Mouse (Mus musculus) hindbrain, embryonic 16.5 days (tissue): ENCODE results near the gene Fkbp14. TPM values are rescaled to one million over a fixed set of nuclear protein-coding genes. Genes with fewer than 3 reads are reported as not detected.

Source experiments
- ATAC-seq: fragments of 200-750 bp; cut with Nextera tagmentation; 2 replicates; pipeline ENCODE4 v1.8.0; 2017; ENCODE audit warnings: moderate TSS enrichment, moderate library complexity
- H3K27ac ChIP-seq: fragments of 300-500 bp; sonication (generic); 2 replicates; pipeline ENCODE4 v1.5.1; 2014; ENCODE audit warnings: low read depth, mild to moderate bottlenecking, control low read depth, low read length, moderate library complexity
- H3K27me3 ChIP-seq: fragments of 300-500 bp; sonication (generic); replicated peaks from 2 replicates; pipeline ENCODE4 v1.6.1; 2014; ENCODE audit warnings: low read length; ENCODE audit not compliant: control insufficient read depth, insufficient read depth
- H3K36me3 ChIP-seq: fragments of 300-500 bp; sonication (generic); 2 replicates; pipeline ENCODE4 v1.6.1; 2014; ENCODE audit warnings: mild to moderate bottlenecking, low read length, moderate library complexity, mixed read lengths; ENCODE audit not compliant: control insufficient read depth, insufficient read depth
- H3K4me1 ChIP-seq: fragments of 300-500 bp; sonication (generic); 2 replicates; pipeline ENCODE4 v1.6.1; 2014; ENCODE audit warnings: low read depth, low read length; ENCODE audit not compliant: control insufficient read depth, insufficient read depth
- H3K4me2 ChIP-seq: fragments of 300-500 bp; sonication (generic); 2 replicates; pipeline ENCODE4 v1.6.1; 2014; ENCODE audit warnings: mild to moderate bottlenecking, low read length, control low read depth, moderate library complexity
- H3K4me3 ChIP-seq: fragments of 300-500 bp; sonication (generic); 2 replicates; pipeline ENCODE4 v1.5.1; 2014; ENCODE audit warnings: mild to moderate bottlenecking, low read length, control low read depth, moderate library complexity
- H3K9ac ChIP-seq: fragments of 300-500 bp; sonication (generic); 2 replicates; pipeline ENCODE4 v1.6.1; 2014; ENCODE audit warnings: low read depth, mild to moderate bottlenecking, control low read depth, low read length, moderate library complexity
- H3K9me3 ChIP-seq: fragments of 300-500 bp; sonication (generic); 2 replicates; pipeline ENCODE4 v1.6.1; 2014; ENCODE audit warnings: mild to moderate bottlenecking, low read length, moderate library complexity; ENCODE audit not compliant: control insufficient read depth
- WGBS: fragments of 180-500 bp; shearing (Covaris S2); extraction: QIAGEN DNeasy Blood & Tissue Kit; methylation state at CpG from one replicate; pipeline ENCODE4 v1.1.7; 2014; 5-methylcytosine and 5-hydroxymethylcytosine counted together
- polyA plus RNA-seq: library from polyadenylated mRNA; unstranded; fragments of >200 nt; fragmentation: Nextera tagmentation; extraction: Ambion mirVana; gene quantifications from 2 replicates; pipeline ENCODE4 v1.2.1, GENCODE M21; 2015

Gene Fkbp14
- polyA plus RNA-seq, 1 experiment from 2014 or later: 8.0 TPM

GRCm38 (mm10) chr6:54593766-54594468 lies 3.2 kb downstream of the Fkbp14 start:
- Histone ChIP-seq H3K36me3 (no peaks in the 10 kb centered on the region), H3K4me2 (peak overlapping the region; percentile 83), H3K9me3 (no peaks in the 10 kb centered on the region), H3K4me1 (peaks cover 23% of the 10 kb centered on the region), H3K4me3 (peak overlapping the region; percentile 62), H3K27ac (peak overlapping the region; percentile 61; the same call in 1 of the 2 replicates), H3K27me3 (no peaks in the 10 kb centered on the region), H3K9ac (peak overlapping the region; percentile 77)
- ATAC-seq: no peak
- WGBS: 60% methylated on average over 8 of the region's 8 CpGs

- WGBS: under 1% methylated on average over 20 of the region's 20 CpGs
- Histone ChIP-seq H3K4me3 (peak overlapping the region; percentile 62), H3K36me3 (no peaks in the 10 kb centered on the region), H3K9me3 (no peaks in the 10 kb centered on the region), H3K27ac (peak overlapping the region; percentile 61), H3K27me3 (no peaks in the 10 kb centered on the region), H3K4me2 (peak overlapping the region; percentile 83), H3K9ac (peak overlapping the region; percentile 77), H3K4me1 (peaks cover 23% of the 10 kb centered on the region)
- ATAC-seq: peak; percentile 93
These were observed 4.1 kb downstream of the Fkbp14 start for GRCm38 (mm10) chr6:54592938-54593535.

GRCm38 (mm10) chr6:54591778-54592177 lies 5.3 kb downstream of the Fkbp14 start:
- Histone ChIP-seq H3K9ac (peak overlapping the region; percentile 22; the same call in 1 of the 2 replicates), H3K4me3 (peak overlapping the region; percentile 15), H3K4me1 (peaks cover 19% of the 10 kb centered on the region), H3K9me3 (no peaks in the 10 kb centered on the region), H3K4me2 (peak overlapping the region; percentile 41), H3K36me3 (no peaks in the 10 kb centered on the region), H3K27me3 (no peaks in the 10 kb centered on the region), H3K27ac (no peak overlapping the region)
- no peak for ATAC-seq
- 48% methylated on average over 6 of the region's 6 CpGs for WGBS

GRCm38 (mm10) chr6:54590691-54591090 lies 6.4 kb downstream of the Fkbp14 start:
- H3K4me2 ChIP-seq: no peak overlapping the region
- H3K9ac ChIP-seq: no peak overlapping the region
- H3K4me1 ChIP-seq: peaks cover 10% of the 10 kb centered on the region
- no peaks in the 10 kb centered on the region for H3K9me3 ChIP-seq
- H3K27me3 ChIP-seq: no peaks in the 10 kb centered on the region
- WGBS: 90% methylated on average over 2 of the region's 2 CpGs
- H3K36me3 ChIP-seq: no peaks in the 10 kb centered on the region
- no peak overlapping the region for H3K27ac ChIP-seq
- H3K4me3 ChIP-seq: no peak overlapping the region
- ATAC-seq: no peak

- 42% methylated on average over 1 of the region's 1 CpGs for WGBS
- no peak overlapping the region for H3K4me3 ChIP-seq
- ATAC-seq: no peak
- no peaks in the 10 kb centered on the region for H3K9me3 ChIP-seq
- peaks cover 3% of the 10 kb centered on the region for H3K4me1 ChIP-seq
- no peak overlapping the region for H3K9ac ChIP-seq
- H3K27me3 ChIP-seq: no peaks in the 10 kb centered on the region
- no peak overlapping the region for H3K27ac ChIP-seq
- no peaks in the 10 kb centered on the region for H3K36me3 ChIP-seq
- no peak overlapping the region for H3K4me2 ChIP-seq
These were observed 8.9 kb downstream of the Fkbp14 start for GRCm38 (mm10) chr6:54588212-54588611.

GRCm38 (mm10) chr6:54587683-54588082 lies 9.4 kb downstream of the Fkbp14 start:
- WGBS: 89% methylated on average over 4 of the region's 4 CpGs
- ATAC-seq: no peak
- Histone ChIP-seq H3K9ac (no peak overlapping the region), H3K9me3 (no peaks in the 10 kb centered on the region), H3K27ac (no peak overlapping the region), H3K4me1 (peaks cover 3% of the 10 kb centered on the region), H3K4me2 (no peak overlapping the region), H3K27me3 (no peaks in the 10 kb centered on the region), H3K36me3 (no peaks in the 10 kb centered on the region), H3K4me3 (no peak overlapping the region)

GRCm38 (mm10) chr6:54586911-54587310 lies 10.2 kb downstream of the Fkbp14 start:
- no peak overlapping the region for H3K27ac ChIP-seq
- H3K4me3 ChIP-seq: no peak overlapping the region
- no peak overlapping the region for H3K4me2 ChIP-seq
- no peak overlapping the region for H3K9ac ChIP-seq
- no peaks in the 10 kb centered on the region for H3K36me3 ChIP-seq
- no peaks in the 10 kb centered on the region for H3K27me3 ChIP-seq
- 71% methylated on average over 8 of the region's 8 CpGs for WGBS
- peaks cover 2% of the 10 kb centered on the region; the same call in 1 of the 2 replicates for H3K4me1 ChIP-seq
- ATAC-seq: no peak
- H3K9me3 ChIP-seq: no peaks in the 10 kb centered on the region

GRCm38 (mm10) chr6:54586175-54586574 lies 10.9 kb downstream of the Fkbp14 start:
- H3K36me3 ChIP-seq: no peaks in the 10 kb centered on the region
- no peak overlapping the region for H3K4me3 ChIP-seq
- H3K4me2 ChIP-seq: no peak overlapping the region
- ATAC-seq: peak; percentile 37; the same call in 1 of the 2 replicates
- no peaks in the 10 kb centered on the region for H3K27me3 ChIP-seq
- no peak overlapping the region for H3K27ac ChIP-seq
- no peak overlapping the region for H3K9ac ChIP-seq
- WGBS: 19% methylated on average over 2 of the region's 2 CpGs
- H3K9me3 ChIP-seq: no peaks in the 10 kb centered on the region
- H3K4me1 ChIP-seq: no peaks in the 10 kb centered on the region

GRCm38 (mm10) chr6:54573218-54573955 lies 23.7 kb downstream of the Fkbp14 start:
- Histone ChIP-seq H3K9me3 (no peaks in the 10 kb centered on the region), H3K27me3 (no peaks in the 10 kb centered on the region), H3K4me3 (no peak overlapping the region), H3K27ac (no peak overlapping the region), H3K4me1 (peaks cover 7% of the 10 kb centered on the region; the same call in 1 of the 2 replicates), H3K36me3 (no peaks in the 10 kb centered on the region), H3K9ac (no peak overlapping the region), H3K4me2 (no peak overlapping the region)
- 15% methylated on average over 6 of the region's 6 CpGs for WGBS
- ATAC-seq: peak; percentile 31; the same call in 1 of the 2 replicates
